Mouse (Mus musculus) heart, adult 11 months (tissue): ENCODE measurements around the gene Gm15319.
"Not testable (repeated sequence)": the region's sequence is repeated elsewhere in the genome, so short reads cannot be mapped to it uniquely, and the experiment has no call there.

Source experiments
- DNase-seq: peaks from one replicate; pipeline ENCODE4 v3.0.0; 2022

Gm15319 gene

DNA sequence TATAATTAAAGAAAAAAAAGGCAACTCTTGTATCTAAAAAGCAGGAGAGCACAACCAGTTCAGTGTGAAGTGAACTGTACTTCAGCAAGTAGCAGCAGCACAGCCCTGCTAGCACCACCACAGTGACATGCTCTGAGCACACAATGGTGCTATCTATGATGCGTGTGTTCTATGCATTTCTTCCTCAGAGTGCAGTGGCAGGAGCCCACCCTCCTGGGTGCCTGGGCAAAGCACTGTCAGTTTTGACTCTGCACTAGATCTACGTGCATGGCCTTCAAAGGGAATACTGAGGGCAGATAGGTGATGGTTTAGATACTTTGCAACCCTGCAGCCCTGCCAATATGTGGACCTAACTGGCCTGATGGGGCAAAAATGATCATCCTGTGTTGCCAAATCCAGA is at the start of gene Gm15319:
Gene Gm15319 (minus strand): TSS at position 101 of the 400 bp plus-strand sequence.
- DNase-seq, result not testable (repeated sequence)

DNA sequence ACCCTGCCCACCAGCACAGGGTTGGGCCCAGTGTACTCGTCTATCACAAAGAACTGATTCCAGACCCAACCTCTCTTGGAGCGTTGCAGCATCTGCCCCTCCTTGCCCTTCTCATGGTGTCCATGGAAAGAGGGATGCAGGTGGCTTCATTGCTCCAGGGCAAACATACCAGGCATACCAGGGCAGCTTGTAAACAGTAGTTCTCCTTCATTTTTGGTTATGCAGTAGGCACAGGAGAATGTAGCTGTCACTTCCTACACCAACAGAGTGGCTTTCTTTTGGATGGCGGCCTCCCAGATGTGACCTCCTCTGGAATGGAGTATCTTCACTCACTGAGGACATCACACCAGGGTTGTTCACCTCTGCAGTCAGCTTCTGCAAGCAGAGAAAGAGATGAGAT is 47.3 kb upstream of the Gm15319 start:
- peak; percentile 91 for DNase-seq

DNA sequence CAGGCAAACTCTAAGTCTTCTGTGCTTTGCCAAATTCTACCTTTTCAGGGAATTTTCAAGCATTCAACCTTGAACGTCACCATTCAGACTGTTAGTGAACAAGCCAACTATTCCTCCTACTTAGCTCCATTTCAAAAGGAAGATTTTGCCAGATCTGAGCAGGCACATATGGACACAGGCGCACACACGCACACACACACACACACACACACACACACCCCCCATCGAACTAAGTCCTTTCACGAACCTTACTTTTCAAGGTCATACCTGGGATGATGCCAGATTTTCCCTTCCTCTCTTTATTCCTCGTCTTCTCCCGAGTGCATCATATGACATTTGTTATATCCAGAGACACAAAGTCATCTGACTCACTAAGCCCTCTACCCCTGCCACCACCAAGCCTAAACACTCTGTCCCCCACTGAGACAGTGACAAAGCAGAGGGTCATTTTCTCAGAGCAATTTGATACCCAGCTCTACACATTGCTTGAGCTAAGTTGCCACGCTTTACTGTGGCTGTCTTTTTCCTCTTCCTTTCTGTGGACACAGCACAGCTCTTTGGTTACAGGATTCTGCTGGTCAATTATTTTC is 45.5 kb upstream of the Gm15319 start:
- DNase-seq, result peak; percentile 96

DNA sequence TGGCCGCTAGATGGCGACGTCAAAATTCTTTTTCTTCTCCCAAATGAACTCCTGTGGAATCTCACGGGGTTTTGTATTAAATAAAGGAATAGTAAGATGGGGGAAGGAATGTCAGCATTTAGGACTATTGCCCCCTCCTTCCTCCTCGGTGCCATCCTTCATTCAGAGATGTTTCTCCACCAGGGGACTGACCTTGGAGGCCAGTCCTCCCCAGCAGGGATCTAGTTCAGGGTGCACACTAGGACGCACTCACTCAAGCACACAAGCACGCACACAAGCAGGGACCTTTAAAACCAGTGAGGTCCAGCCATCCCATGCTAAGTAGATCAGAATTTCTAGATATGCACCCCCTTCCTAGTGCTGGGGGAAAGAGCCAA is 26.3 kb upstream of the Gm15319 start:
- DNase-seq, result peak; percentile 95

DNA sequence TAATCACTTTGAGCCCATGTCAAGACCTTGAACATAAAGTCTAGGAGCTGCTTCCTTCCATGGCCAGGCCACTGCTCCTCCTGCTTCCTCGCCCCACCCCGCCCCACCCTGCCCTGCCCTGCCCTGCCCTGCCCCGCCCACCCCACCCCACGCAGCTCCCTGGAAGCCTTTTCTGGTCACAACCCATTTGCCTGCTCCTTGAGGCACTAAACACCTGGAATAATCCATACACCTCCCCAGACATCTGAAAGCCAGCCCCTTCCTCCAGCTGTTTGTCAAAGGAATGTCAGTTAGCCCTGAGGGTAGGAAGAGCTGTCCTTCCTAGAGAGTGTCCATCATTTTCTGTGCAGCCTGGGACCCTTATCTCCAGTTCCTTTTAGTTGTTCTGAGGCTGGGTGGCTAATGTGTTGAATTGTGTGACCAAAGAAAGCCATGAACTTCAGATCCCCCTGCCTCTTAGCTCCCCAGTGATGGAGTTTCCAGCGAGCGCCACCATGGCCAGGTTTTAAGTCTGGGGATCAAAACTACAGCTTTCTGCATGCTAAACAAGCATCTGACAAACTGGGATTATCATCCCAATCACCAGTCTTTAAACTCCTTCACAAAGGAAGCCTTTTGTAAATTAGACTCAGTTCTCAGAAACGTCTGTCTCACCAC is 25.8 kb upstream of the Gm15319 start:
- peak; percentile 96 for DNase-seq

DNA sequence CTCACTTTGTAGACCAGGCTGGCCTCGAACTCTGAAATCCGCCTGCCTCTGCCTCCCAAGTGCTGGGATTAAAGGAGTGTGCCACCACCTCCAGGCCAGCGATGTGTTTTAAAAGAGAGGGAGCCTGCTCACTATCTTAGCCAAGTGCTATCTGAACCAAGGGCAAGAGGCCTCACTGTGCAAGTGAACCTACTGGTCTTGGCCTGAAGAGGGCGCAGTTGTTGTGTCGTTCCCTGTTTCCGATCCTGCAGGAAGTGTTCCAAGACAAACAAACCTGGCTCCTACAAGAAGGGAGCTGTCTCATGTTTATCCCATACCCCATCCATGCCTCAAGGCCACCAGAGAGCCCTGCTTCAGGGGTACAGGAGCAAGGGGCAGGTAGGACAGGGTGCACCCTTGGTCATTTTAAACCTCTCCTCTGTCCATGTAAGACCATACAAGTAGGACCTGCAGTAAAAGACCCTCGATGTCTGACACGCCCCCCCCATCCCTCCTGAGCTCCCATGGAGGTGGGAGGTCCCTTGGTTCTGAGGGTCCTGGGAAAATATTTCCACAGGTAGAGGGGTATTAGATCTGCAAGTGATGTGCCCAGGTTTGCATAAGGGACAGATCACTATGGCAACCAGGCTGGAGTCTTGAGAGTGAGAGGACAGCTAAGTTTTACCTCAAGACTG is 24.2 kb upstream of the Gm15319 start:
- peak; percentile 96 for DNase-seq

DNA sequence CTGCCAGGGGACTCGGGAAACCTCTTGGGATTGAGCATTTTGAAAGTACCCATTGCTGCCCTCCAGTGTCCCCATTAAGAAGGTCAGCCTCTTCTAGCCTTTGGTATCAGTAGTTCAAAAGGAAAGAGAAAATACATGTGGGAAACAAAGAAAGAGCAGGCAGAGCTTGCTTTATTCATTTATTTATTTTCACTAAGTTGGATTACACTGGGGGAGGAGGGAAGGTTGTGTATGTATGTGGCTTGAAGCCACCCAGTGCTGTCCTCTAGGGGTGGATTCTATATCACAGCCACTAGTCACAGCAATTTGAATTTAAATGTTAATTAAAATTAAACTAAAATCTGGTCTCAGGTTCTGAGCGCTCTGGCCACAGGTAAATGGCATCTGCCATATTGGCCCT is 22.0 kb upstream of the Gm15319 start:
- peak; percentile 44 for DNase-seq

DNA sequence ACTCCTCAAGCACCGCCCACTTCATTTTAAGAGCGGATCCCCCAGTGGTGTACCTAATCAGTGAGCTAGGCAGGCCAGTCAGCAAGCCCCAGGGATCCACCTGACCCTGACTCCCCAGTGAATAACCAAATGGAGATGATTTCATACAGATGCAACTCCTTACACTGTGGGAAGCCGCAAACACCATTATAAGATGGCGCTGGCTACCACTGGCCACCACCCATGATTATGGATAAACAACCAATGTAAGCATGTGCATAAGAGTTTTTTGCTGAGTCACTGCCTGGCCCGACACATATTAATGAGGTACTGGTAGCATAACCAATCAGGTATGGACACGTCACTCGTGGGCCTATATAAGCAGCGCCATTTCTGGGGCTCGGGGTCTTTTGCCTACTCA is 21.1 kb upstream of the Gm15319 start:
- peak; percentile 95 for DNase-seq

DNA sequence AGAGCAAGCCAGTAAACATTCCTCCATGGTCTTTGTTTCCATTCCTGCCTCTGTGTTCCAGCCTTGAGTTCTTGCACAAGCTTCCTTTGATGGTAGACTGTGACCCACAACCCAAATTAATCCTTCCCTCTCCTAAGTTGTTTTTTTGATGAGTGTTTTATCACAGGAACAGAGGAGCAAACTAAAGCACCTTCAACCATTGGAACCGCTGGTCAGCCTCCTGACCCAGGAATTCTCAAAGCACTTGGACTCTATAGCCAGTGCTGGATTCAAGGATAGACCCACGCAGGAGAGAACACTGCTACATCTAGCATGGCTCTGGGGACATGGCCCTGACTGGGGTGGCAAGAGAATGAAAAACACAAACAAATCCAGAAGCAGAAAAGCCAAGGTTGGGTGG is 19.1 kb upstream of the Gm15319 start:
- peak; percentile 87 for DNase-seq

DNA sequence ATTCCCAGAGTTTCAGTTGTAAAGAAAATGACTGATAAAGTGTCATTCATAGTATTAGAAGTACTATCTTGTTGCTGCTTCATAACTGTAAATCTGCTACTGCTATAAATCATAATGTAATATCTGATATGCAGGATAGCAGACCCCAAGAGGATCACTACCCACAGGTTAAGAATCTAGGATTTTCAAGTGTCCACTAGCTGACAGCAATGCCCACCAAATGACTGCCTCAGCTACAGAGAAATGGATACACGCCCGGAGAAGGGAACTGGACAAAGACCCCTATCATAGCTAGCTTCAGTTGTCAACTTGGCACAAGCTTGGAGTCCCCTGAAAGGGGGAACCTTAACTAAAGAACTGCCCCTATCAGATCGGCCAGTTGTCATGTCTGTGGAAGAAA is 18.6 kb upstream of the Gm15319 start:
- peak; percentile 83 for DNase-seq

DNA sequence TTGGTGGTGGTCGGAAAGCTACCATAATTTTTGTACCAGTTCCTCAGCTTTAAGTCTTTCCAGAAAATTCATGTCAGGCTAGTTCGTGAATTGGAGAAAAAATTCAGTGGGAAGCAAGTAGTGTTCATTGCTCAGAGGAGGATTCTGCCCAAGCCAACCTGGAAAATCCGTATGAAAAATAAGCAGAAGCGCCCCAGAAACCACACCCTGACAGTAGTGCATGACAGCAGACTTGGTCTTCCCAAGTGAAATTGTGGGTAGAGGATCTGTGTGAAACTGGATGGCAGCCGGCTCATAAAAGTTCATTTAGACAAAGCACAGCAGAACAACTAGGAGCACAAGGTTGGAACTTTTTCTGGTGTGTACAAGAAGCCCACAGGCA is 18.2 kb upstream of the Gm15319 start:
- DNase-seq, result peak; percentile 94

DNA sequence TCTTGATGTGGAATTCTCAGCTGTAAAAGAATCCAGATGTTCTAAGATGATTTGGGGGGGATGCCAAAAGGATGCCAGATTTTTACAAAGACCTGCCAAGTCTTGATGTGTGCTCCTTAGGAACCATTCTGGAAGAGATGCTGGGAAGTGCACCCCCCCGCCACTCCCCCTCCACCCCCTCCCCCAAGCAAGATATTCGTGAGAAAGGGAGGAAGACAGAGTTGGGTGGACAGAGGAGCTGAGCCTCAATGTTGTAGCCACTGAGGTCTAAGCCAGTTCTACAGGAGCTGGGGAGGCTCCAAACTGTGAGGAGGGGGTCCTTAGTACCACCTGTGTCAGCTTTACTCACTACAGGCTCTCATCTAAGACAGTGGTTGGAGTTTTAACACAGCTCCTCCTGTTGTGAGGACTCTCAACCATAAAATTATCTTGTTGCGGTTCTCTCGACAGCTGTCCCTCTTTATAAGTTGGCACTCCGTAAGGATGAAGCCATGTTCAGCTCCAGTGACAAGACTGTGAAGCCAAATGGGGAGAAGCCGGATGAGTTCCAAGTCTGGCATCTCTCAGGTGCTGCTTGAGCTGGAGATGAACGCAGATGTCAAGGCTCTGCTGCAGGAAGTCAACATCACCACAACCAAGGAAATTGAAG is 17.7 kb upstream of the Gm15319 start:
- peak; percentile 97 for DNase-seq

DNA sequence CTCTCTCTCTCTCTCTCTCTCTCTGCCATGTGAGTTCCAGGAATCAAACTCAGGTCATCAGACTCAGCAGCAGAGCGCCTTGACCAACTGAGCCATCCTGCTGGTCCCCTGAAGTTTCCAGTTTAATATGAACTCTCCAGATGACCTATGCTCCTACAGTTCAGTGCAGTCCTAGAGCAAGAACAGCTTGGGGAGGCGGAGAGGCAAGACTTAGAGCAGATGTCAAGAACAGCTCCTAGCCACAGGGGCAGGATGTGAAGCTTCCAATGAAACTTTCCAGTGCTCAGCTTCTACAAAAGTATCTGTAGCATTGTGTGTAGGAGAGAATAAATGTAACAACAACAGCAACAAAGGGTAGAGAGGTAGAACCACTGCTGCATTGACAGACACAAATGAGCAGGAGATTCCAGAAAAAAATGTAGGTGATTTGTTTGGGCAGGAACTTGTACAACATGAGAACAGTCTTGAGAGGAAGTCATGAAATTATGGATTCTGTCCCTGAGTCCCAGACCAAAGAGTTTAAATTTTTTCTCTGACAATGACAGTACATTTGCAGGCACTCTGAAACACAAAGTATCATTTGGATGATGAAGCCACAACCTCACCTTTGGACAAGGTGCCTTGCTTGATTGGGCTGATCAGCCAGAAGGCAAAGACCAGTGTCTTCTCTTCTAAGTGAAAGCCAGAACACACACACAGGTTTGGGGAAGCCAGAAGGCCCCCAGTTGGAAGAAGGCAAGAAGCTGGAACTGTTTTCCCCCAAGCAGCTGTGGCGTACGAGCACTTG is 16.8 kb upstream of the Gm15319 start:
- DNase-seq, result peak; percentile 93

DNA sequence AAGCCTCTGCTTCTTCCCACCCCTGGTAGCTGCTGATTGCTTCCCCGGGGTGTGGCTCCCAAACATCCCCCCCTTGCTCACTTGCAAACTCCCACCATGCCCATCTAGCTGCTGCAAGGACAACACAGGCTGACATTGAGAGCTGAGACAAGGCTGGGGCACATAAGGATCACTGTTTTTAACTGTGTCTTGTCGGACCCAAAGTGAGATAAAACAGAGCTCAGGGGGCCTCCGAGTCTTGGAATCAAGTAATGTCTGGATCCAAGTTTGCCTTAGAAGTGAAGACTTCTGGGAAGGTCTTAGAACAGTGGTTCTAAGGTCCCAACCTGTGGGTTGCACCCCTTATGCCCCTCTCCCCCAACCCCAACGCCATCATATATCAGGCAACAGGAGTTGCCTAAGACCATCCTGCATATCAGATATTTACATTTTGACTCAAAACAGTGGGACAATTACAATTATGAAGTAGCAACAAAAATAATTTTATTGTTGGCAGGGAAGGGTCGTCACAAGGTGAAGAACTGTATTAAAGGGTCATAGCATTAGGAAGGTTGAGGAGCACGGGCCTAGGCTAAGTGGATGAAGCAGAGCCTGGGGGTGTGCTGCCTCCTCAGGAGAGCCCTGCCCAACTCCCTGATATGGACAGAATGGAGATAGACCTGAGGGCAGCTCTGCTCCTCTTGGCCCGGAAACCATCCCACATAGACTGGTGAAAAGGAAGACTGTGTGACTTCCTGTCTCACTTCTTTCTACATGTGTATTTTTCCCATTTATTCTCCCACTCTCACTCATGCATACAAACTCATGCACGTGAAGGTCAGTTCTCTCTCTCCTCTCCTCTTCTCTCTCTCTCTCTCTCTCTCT is 16.0 kb upstream of the Gm15319 start:
- DNase-seq, result peak; percentile 95

DNA sequence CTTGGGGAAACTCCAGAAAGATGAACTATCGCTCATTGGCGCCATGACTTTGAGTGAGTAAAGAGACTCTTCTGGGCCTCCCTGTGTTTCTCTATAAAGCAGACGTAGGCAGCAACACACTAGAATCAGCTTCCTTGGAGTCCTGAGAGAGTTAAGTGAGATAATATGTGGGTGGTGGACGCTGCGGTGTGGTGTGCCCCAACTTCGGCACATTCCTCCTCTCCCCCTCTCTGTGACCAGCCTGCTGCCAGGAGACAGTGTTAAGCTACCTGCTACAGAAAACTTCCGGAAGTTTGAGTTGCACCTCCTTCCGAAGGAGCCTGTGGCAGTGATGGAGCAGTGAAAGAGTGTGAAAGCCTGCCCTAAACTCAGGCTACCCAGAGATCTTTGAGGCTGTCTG is 15.3 kb upstream of the Gm15319 start:
- peak; percentile 97 for DNase-seq

DNA sequence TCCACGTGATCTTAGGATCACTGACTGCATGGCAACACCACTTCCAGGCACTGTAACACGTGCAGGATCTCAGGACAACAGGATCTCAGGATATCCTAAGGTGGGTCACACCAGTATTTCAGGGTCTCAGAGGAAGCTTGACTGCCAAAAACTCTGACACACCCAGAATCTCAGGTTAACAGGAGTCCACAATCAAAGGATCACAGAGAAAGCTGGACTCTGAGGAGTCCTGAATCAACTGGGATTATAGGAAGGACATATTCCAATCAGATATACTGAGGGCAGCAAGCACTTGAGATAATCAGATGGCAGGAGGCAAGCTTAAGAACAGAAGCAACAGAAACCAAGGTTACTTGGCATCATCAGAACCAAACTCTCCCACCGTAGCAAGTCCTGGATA is 12.7 kb upstream of the Gm15319 start:
- peak; percentile 91 for DNase-seq

DNA sequence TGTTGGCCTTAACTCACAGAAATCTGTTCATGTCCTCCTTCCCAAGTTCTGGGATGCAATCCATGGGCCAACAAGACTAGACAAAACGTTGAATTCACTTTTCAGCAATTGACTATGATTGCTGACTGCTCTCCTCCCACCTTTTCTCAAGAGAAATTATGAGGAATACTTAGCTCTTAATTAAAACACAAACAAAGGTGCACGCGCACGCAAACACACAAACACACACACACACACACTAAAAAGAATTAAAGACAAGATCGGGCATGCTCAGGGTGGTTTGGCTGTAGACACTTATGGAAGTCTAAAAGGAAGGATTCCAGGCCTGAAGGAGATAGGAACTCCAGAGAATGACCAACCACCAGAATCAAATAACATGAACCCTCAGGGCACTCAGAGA is 6.6 kb downstream of the Gm15319 start:
- DNase-seq, result peak; percentile 92

DNA sequence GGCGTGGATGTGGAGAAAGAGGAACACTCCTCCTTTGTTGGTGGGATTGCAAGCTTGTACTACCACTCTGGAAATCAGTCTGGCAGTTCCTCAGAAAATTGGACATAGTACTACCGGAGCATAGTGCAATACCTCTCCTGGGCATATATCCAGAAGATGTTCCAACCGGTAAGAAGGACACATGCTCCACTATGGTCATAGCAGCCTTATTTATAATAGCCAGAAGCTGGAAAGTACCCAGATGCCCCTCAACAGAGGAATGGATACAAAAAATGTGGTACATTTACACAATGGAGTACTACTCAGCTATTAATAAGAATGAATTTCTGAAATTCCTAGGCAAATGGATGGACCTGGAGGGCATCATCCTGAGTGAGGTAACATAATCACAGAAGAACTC is 9.4 kb downstream of the Gm15319 start:
- peak; percentile 95 for DNase-seq

DNA sequence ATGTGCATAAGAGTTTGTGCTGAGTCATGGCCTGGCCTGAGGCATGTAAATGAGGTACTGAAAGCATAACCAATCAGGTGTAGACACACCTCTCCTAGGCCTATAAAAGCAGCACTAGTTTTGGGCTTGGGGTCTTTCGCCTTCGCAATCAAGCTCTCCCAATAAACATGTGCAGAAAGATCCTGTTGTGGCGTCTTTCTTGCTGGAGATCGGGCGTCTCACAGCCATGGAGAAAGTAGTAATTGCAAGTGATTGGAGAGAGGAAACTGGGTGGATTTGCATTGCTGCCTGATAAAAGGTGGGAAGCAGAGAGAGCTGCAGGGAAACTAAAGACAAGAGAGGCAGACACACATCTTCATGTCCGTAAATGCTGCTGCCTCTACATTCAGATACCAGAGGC is 60.3 kb downstream of the Gm15319 start:
- DNase-seq, result peak; percentile 90

DNA sequence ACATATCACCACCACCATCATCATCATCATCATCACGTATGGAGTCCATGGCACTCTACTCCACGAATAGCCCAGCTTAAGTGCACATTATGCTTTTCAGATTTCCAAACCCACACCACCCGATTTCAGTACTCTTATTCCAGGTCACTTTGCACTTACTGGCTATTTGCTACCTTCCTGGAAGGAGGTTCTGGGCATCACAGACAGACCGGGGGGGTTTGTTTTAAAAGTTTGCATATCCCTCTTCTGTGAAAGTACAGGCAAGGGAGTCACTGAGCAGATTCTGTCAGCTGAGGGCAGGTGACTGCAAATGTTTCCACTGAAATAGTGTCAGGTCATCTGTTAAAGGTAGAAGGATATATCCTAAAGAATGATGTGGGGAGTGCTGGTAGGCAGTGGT is 63.0 kb downstream of the Gm15319 start:
- DNase-seq, result peak; percentile 82

DNA sequence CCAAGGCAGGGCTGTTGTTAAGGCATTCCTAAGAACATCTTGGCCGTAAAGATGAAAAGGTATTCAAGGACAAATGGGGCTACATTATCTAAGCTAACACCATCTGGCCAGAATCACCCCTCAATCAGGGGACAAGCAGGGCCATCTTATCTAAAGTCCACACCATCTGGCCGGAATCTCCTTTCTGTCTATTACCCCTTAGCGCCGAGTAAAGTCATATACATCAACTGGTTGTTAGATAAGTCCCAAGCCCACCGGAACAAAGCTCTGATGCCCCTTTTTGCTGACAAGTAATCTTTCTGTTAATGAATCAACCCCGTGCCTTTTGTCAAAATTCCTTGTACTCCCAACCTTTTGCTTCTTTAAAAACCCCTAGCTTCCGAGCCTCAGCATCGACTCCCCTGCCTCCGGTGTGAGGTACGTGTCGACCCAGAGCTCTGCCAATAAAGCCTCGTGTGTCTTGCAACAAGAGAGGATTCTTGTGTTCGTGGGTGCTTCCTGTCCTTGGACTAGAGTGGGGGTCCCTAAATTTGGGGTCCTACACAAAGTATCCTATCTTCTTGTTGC is 65.0 kb downstream of the Gm15319 start:
- DNase-seq, result peak; percentile 98
